Mouse (Mus musculus): Measurements from ENCODE around the gene Pdlim3. TPM values are rescaled to one million over a fixed set of nuclear protein-coding genes. Genes with fewer than 3 reads are reported as not detected.

Pdlim3 gene
- polyA plus RNA-seq, 1 experiment from 2014 or later: 9.0 TPM

DNA sequence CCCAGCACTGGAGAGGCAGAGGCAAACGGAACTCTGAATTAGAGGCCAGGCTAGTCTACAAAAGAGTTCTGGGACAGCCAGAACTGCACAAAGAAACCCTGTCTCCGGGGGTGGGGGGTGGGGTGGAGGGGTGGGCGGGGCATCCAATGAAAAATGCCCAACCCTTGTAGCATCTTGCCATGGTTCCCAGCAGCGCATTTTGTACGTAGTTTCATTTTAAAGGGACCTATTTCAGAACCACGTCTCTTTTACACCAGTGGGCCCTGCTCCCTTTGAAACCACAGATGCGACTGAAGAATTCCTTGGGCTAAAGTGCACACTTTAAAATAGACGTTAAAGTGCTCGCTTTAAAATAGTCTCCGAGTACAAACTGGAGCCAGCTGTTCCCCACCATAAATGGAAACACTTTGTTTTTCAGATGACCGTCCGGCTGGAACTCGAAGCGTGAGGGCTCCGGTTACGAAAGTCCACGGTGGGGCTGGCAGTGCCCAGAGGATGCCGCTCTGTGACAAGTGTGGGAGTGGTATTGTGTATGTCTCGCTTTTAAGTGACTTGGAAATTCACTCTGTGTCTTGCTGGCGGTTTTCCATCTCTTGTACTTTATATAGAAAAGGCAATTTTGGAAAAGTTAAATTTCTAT lies 31.9 kb downstream of the Pdlim3 start:
- H3K4me2 ChIP-seq (ENCODE audit: low read length): no peak overlapping the region
- H3K4me3 ChIP-seq (ENCODE audit: low read depth, low read length): no peak overlapping the region
- H3K4me1 ChIP-seq (ENCODE audit: control insufficient read depth, insufficient read depth, low read length): no peaks in the 10 kb centered on the region
- no peaks in the 10 kb centered on the region for H3K9me3 ChIP-seq (replicated peaks; ENCODE audit: control insufficient read depth, low read length)
- H3K9ac ChIP-seq (ENCODE audit: low read length): no peak overlapping the region
- H3K36me3 ChIP-seq (ENCODE audit: control insufficient read depth, insufficient read depth, low read length): no peaks in the 10 kb centered on the region
- no peaks in the 10 kb centered on the region for H3K27me3 ChIP-seq (replicated peaks; ENCODE audit: control insufficient read depth, insufficient read depth, low read length)
- ATAC-seq (no peak), DNase-seq (ENCODE audit: low spot score) (no peak)
- H3K27ac ChIP-seq (ENCODE audit: low read depth, low read length): no peak overlapping the region
- 84% methylated on average over 20 of the region's 20 CpGs for WGBS

- ATAC-seq (no peak), DNase-seq (ENCODE audit: low spot score) (no peak)
- H3K4me1 ChIP-seq (ENCODE audit: control insufficient read depth, insufficient read depth, low read length): no peaks in the 10 kb centered on the region
- no peaks in the 10 kb centered on the region for H3K9me3 ChIP-seq (replicated peaks; ENCODE audit: control insufficient read depth, low read length)
- no peak overlapping the region for H3K27ac ChIP-seq (ENCODE audit: low read depth, low read length)
- no peak overlapping the region for H3K4me2 ChIP-seq (ENCODE audit: low read length)
- no peak overlapping the region for H3K4me3 ChIP-seq (ENCODE audit: low read depth, low read length)
- WGBS: 88% methylated on average over 15 of the region's 15 CpGs
- no peak overlapping the region for H3K9ac ChIP-seq (ENCODE audit: low read length)
- H3K27me3 ChIP-seq (replicated peaks; ENCODE audit: control insufficient read depth, insufficient read depth, low read length): no peaks in the 10 kb centered on the region
- no peaks in the 10 kb centered on the region for H3K36me3 ChIP-seq (ENCODE audit: control insufficient read depth, insufficient read depth, low read length)
These were observed 33.6 kb downstream of the Pdlim3 start for GRCm38 (mm10) chr8:45918891-45919290.

DNA sequence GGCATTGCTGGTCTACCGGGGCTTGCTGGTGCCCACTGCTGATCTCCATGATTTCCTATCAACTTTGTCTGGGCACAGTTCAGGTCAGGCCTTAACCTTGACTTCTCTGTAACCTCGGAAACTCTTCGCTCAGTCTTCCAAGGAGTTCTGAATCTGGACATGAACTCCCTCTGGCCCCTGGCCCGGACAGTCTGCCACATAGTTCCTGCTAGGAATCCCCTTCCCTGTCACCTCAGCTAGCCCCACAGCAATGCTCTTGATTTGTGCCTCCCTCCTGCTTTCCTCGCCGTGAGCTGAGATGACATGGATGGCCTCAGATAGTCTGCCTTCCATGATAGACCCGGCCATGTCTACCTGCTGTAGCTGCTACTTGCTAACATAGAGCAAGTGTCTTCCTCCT lies 35.1 kb downstream of the Pdlim3 start:
- H3K4me1 ChIP-seq (ENCODE audit: control insufficient read depth, insufficient read depth, low read length): no peaks in the 10 kb centered on the region
- no peaks in the 10 kb centered on the region for H3K36me3 ChIP-seq (ENCODE audit: control insufficient read depth, insufficient read depth, low read length)
- no peak overlapping the region for H3K4me2 ChIP-seq (ENCODE audit: low read length)
- H3K4me3 ChIP-seq (ENCODE audit: low read depth, low read length): no peak overlapping the region
- 96% methylated on average over 7 of the region's 7 CpGs for WGBS
- ATAC-seq (no peak), DNase-seq (ENCODE audit: low spot score) (no peak)
- H3K27me3 ChIP-seq (replicated peaks; ENCODE audit: control insufficient read depth, insufficient read depth, low read length): no peaks in the 10 kb centered on the region
- no peak overlapping the region for H3K27ac ChIP-seq (ENCODE audit: low read depth, low read length)
- no peaks in the 10 kb centered on the region for H3K9me3 ChIP-seq (replicated peaks; ENCODE audit: control insufficient read depth, low read length)
- H3K9ac ChIP-seq (ENCODE audit: low read length): no peak overlapping the region

DNA sequence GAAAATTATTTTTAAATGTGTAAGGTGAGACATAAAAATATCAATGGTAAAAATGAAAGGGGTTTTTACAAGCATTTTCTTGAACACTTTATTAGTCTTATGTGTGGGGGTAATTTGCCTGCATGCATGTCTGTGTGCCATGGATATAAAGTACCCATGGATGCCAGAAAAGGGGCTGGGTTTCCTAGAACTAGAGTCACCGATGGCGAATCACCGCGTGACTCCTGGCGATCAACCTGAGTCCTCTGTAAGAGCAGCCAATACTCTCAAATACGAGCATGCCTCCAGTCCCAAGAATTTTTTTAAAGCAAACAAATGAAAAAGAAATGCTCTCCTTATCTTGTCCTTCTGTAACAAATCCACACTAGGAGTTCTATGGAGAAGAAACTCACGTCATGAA lies 36.9 kb downstream of the Pdlim3 start:
- no peaks in the 10 kb centered on the region for H3K4me1 ChIP-seq (ENCODE audit: control insufficient read depth, insufficient read depth, low read length)
- DNase-seq (ENCODE audit: low spot score): no peak
- ATAC-seq: no peak
- H3K4me3 ChIP-seq (ENCODE audit: low read depth, low read length): no peak overlapping the region
- H3K36me3 ChIP-seq (ENCODE audit: control insufficient read depth, insufficient read depth, low read length): no peaks in the 10 kb centered on the region
- WGBS: 97% methylated on average over 7 of the region's 7 CpGs
- H3K4me2 ChIP-seq (ENCODE audit: low read length): no peak overlapping the region
- no peak overlapping the region for H3K9ac ChIP-seq (ENCODE audit: low read length)
- H3K9me3 ChIP-seq (replicated peaks; ENCODE audit: control insufficient read depth, low read length): no peaks in the 10 kb centered on the region
- no peaks in the 10 kb centered on the region for H3K27me3 ChIP-seq (replicated peaks; ENCODE audit: control insufficient read depth, insufficient read depth, low read length)
- no peak overlapping the region for H3K27ac ChIP-seq (ENCODE audit: low read depth, low read length)

- peak within 1 kb of the TSS; percentile 30; the same call in 1 of the 2 replicates for H3K9ac ChIP-seq (ENCODE audit: low read length)
- WGBS: 2% methylated on average over 23 of the region's 23 CpGs
These were observed 49.3 kb downstream of the Pdlim3 start, which contains the start of gene Ccdc110 for GRCm38 (mm10) chr8:45934582-45935014. Gene Ccdc110 (plus strand): TSS chr8:45934619.

DNA sequence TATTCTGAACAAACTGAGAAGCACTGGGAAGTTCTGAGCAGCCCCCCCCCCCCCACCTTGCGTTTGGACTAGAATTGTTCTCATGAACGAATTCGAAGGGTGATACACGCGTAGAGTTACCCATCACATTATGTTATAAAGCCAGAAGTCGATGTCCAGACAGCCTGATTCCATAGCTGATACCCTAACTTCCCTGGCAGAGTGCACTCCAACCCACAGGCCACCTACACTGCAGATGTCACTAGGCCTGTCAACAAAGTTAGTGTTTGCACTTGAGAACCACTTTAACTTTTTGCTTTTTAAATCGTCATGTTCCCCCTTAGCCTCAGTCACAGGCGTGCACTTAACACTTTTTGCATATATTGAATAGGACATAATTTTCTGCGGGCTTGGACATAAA lies 51.7 kb downstream of the Pdlim3 start:
- H3K9me3 ChIP-seq (replicated peaks; ENCODE audit: control insufficient read depth, low read length): no peaks in the 10 kb centered on the region
- H3K9ac ChIP-seq (ENCODE audit: low read length): no peak overlapping the region
- DNase-seq (ENCODE audit: low spot score) (no peak), ATAC-seq (no peak)
- H3K27ac ChIP-seq (ENCODE audit: low read depth, low read length): no peak overlapping the region
- H3K27me3 ChIP-seq (replicated peaks; ENCODE audit: control insufficient read depth, insufficient read depth, low read length): no peaks in the 10 kb centered on the region
- WGBS: 93% methylated on average over 9 of the region's 9 CpGs
- H3K4me3 ChIP-seq (ENCODE audit: low read depth, low read length): no peak overlapping the region
- no peaks in the 10 kb centered on the region for H3K36me3 ChIP-seq (ENCODE audit: control insufficient read depth, insufficient read depth, low read length)
- H3K4me2 ChIP-seq (ENCODE audit: low read length): no peak overlapping the region
- H3K4me1 ChIP-seq (ENCODE audit: control insufficient read depth, insufficient read depth, low read length): no peaks in the 10 kb centered on the region

More at GRCm38 (mm10) chr8:45934582-45935014, 49.3 kb downstream of the Pdlim3 start, which contains the start of gene Ccdc110:
- ATAC-seq (peak; percentile 94), DNase-seq (ENCODE audit: low spot score) (peak; percentile 96)
- Histone ChIP-seq H3K4me1 (ENCODE audit: control insufficient read depth, insufficient read depth, low read length) (no peaks in the 10 kb centered on the region), H3K27ac (ENCODE audit: low read depth, low read length) (no peak within 1 kb of the TSS), H3K27me3 (replicated peaks; ENCODE audit: control insufficient read depth, insufficient read depth, low read length) (no peaks in the 10 kb centered on the region), H3K9me3 (replicated peaks; ENCODE audit: control insufficient read depth, low read length) (peaks cover 3% of the 10 kb centered on the region; the same call in 1 of the 2 replicates), H3K4me3 (ENCODE audit: low read depth, low read length) (peak within 1 kb of the TSS; percentile 35), H3K4me2 (ENCODE audit: low read length) (peak within 1 kb of the TSS; percentile 57), H3K36me3 (ENCODE audit: control insufficient read depth, insufficient read depth, low read length) (no peaks in the 10 kb centered on the region)

GRCm38 (mm10) chr8:45946283-45946682 lies 61.0 kb downstream of the Pdlim3 start:
- Histone ChIP-seq H3K4me2 (ENCODE audit: low read length) (no peak overlapping the region), H3K4me3 (ENCODE audit: low read depth, low read length) (no peak overlapping the region), H3K36me3 (ENCODE audit: control insufficient read depth, insufficient read depth, low read length) (no peaks in the 10 kb centered on the region), H3K9me3 (replicated peaks; ENCODE audit: control insufficient read depth, low read length) (no peaks in the 10 kb centered on the region), H3K4me1 (ENCODE audit: control insufficient read depth, insufficient read depth, low read length) (no peaks in the 10 kb centered on the region), H3K27me3 (replicated peaks; ENCODE audit: control insufficient read depth, insufficient read depth, low read length) (no peaks in the 10 kb centered on the region), H3K9ac (ENCODE audit: low read length) (no peak overlapping the region), H3K27ac (ENCODE audit: low read depth, low read length) (no peak overlapping the region)
- ATAC-seq: no peak
- 93% methylated on average over 4 of the region's 4 CpGs for whole genome bisulfite sequencing
- no peak for DNase-seq (ENCODE audit: low spot score)

GRCm38 (mm10) chr8:45950622-45951021 lies 65.4 kb downstream of the Pdlim3 start:
- no peak overlapping the region for H3K4me2 ChIP-seq (ENCODE audit: low read length)
- no peaks in the 10 kb centered on the region for H3K27me3 ChIP-seq (replicated peaks; ENCODE audit: control insufficient read depth, insufficient read depth, low read length)
- no peaks in the 10 kb centered on the region for H3K9me3 ChIP-seq (replicated peaks; ENCODE audit: control insufficient read depth, low read length)
- DNase-seq (ENCODE audit: low spot score) (no peak), ATAC-seq (no peak)
- WGBS: 18% methylated on average over 2 of the region's 2 CpGs
- no peak overlapping the region for H3K4me3 ChIP-seq (ENCODE audit: low read depth, low read length)
- H3K27ac ChIP-seq (ENCODE audit: low read depth, low read length): no peak overlapping the region
- no peaks in the 10 kb centered on the region for H3K4me1 ChIP-seq (ENCODE audit: control insufficient read depth, insufficient read depth, low read length)
- H3K9ac ChIP-seq (ENCODE audit: low read length): no peak overlapping the region
- H3K36me3 ChIP-seq (ENCODE audit: control insufficient read depth, insufficient read depth, low read length): no peaks in the 10 kb centered on the region

Data from forebrain, embryonic 14.5 days (tissue).